Mouse (Mus musculus): ENCODE results near the gene B3gnt2.

DNA sequence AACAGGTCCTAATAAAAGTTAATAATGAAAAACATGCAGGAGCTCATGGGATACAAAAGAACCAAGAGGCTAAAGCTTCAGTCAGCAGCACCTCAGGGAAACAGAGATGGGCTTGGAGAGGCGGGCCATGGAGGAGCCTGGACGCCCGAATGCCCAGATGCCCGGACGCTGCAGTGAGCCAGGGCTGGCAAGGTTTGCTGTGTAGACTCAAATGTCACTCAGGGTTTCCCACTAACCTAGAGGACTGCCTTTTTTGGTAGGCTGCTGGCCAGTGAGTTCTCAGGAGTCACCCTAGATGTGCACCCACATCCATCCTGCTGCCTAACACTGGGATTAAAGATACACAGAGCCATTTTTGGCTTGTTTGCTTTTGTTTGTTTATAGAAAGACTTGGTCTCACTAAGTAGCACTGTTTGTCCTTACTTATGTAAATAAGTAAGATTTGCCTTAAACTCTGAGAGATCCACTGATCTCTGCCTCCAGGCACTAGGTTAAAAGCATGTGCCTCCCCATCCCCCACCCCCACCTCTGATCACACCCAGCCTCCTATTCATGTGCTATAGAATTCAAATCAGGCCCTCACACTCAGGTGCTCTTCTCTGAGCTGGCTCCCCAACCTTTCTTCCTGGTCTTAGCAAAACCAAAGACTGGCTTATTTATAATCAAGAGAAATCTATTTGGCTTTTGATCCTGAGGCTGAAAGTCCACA lies 117.0 kb downstream of the B3gnt2 start:
- TF ChIP-seq POLR2A (IDR thresholded peaks at IDR 0.05; ENCODE audit: borderline replicate concordance, insufficient read depth, low read length) (no peak), CTCF (IDR thresholded peaks at IDR 0.05; ENCODE audit: borderline replicate concordance, insufficient read depth, low read depth, low read length) (no peak)
